Mouse (Mus musculus): ENCODE results near the gene Klhdc7a.

- no peak for TF ChIP-seq CTCF (IDR thresholded peaks at IDR 0.05)
- TF ChIP-seq POLR2A (IDR thresholded peaks at IDR 0.05; ENCODE audit: insufficient read depth, low read depth, low read length): no peak
These were observed 43.1 kb upstream of the Klhdc7a start for GRCm38 (mm10) chr4:140010728-140011470.
